Mouse (Mus musculus): ENCODE data around the gene Mthfsd.

Gene Mthfsd

GRCm38 (mm10) chr8:121121704-121122103 lies 13.5 kb upstream of the Mthfsd start:
- no peak for DNase-seq

- no peak for DNase-seq
Measured at GRCm38 (mm10) chr8:121120456-121121419, 12.5 kb upstream of the Mthfsd start.

GRCm38 (mm10) chr8:121119635-121120455 lies 11.7 kb upstream of the Mthfsd start:
- no peak for DNase-seq

GRCm38 (mm10) chr8:121118634-121119420 lies 10.6 kb upstream of the Mthfsd start:
- DNase-seq = no peak

- no peak for DNase-seq
Measured at GRCm38 (mm10) chr8:121117906-121118305, 9.7 kb upstream of the Mthfsd start.

- DNase-seq = no peak
Measured at GRCm38 (mm10) chr8:121117186-121117651, 9.0 kb upstream of the Mthfsd start.

GRCm38 (mm10) chr8:121116591-121117185 lies 8.5 kb upstream of the Mthfsd start:
- no peak for DNase-seq

- peak; percentile 73 for DNase-seq
Measured at GRCm38 (mm10) chr8:121115948-121116347, 7.8 kb upstream of the Mthfsd start, which contains the start of gene Foxc2. TSS of gene Foxc2 (plus strand) at chr8:121116171.

GRCm38 (mm10) chr8:121115136-121115535 lies 6.9 kb upstream of the Mthfsd start:
- no peak for DNase-seq

- peak; percentile 97 for DNase-seq
Measured at GRCm38 (mm10) chr8:121113261-121113660, 5.1 kb upstream of the Mthfsd start.

GRCm38 (mm10) chr8:121111145-121111907 lies 3.1 kb upstream of the Mthfsd start:
- no peak for DNase-seq

GRCm38 (mm10) chr8:121108657-121109056 lies 465 bp upstream of the Mthfsd start:
- no peak for DNase-seq

GRCm38 (mm10) chr8:121104049-121104818 lies 4.0 kb downstream of the Mthfsd start:
- peak; percentile 72 for DNase-seq

- DNase-seq = no peak
Measured at GRCm38 (mm10) chr8:121093496-121093895, 14.7 kb downstream of the Mthfsd start.

- peak; percentile 82 for DNase-seq
Measured at GRCm38 (mm10) chr8:121092627-121093026, 15.6 kb downstream of the Mthfsd start.

- DNase-seq = no peak
Measured at GRCm38 (mm10) chr8:121092141-121092540, 16.1 kb downstream of the Mthfsd start.

GRCm38 (mm10) chr8:121090716-121091115 lies 17.5 kb downstream of the Mthfsd start:
- no peak for DNase-seq

- no peak for DNase-seq
Measured at GRCm38 (mm10) chr8:121089631-121090380, 18.4 kb downstream of the Mthfsd start.

GRCm38 (mm10) chr8:121088871-121089630 lies 19.1 kb downstream of the Mthfsd start:
- DNase-seq = no peak

Data from thymus, postnatal 25 days (tissue).